Mouse (Mus musculus) cerebellum, adult 2 months (tissue): ENCODE measurements at regions not wholly inside any gene's neighbourhood (a gene's known extent, or its start where the extent isn't known, plus 50 kb on each side); places are given as distances from the start of the nearest gene placed in this dataset.

Source experiments
- DNase-seq, 2 experiments: peaks; one replicate each; pipeline ENCODE4 v3.0.0; 2021
- H3K27ac ChIP-seq: fragments of 200-500 bp; 2 replicates; pipeline ENCODE4 v1.5.1; 2012; ENCODE audit warnings: low read length, control low read depth, inconsistent platforms; ENCODE audit not compliant: insufficient read depth
- H3K27me3 ChIP-seq: fragments of 200-500 bp; 2 replicates; pipeline ENCODE4 v1.6.1; 2012; ENCODE audit warnings: inconsistent platforms, mild to moderate bottlenecking, low read length, moderate library complexity; ENCODE audit not compliant: control insufficient read depth, insufficient read depth
- H3K4me1 ChIP-seq: fragments of 200-500 bp; 2 replicates; pipeline ENCODE4 v1.6.1; 2011; ENCODE audit warnings: low read length; ENCODE audit not compliant: control insufficient read depth, insufficient read depth
- H3K4me3 ChIP-seq: fragments of 200-500 bp; replicated peaks from 2 replicates; pipeline ENCODE3; 2011; ENCODE audit warnings: mild to moderate bottlenecking, low read depth, low read length, control low read depth; ENCODE audit not compliant: insufficient read depth
- CTCF ChIP-seq: fragments of 200-500 bp; IDR thresholded peaks from 2 replicates; pipeline ENCODE4 v1.5.1; 2011; ENCODE audit warnings: low read depth, mild to moderate bottlenecking, control low read depth, low read length, moderate library complexity, borderline replicate concordance; ENCODE audit not compliant: insufficient read depth
- POLR2A ChIP-seq: fragments of 200-500 bp; IDR thresholded peaks from 2 replicates; pipeline ENCODE4 v1.6.1; 2011; ENCODE audit warnings: low read length, control low read depth, borderline replicate concordance; ENCODE audit not compliant: insufficient read depth
- WGBS: fragments of 180-500 bp; shearing (Covaris S2); methylation state at CpG from one replicate; pipeline ENCODE4 v1.1.7; 2018; 5-methylcytosine and 5-hydroxymethylcytosine counted together

- TF ChIP-seq CTCF (no peak), POLR2A (no peak)
- H3K4me3 ChIP-seq: no peak overlapping the region
- H3K27me3 ChIP-seq: peaks cover 27% of the 10 kb centered on the region; the same call in 1 of the 2 replicates
- no peaks in the 10 kb centered on the region for H3K4me1 ChIP-seq
- no peak for DNase-seq
- no peak overlapping the region for H3K27ac ChIP-seq
- 9% methylated on average over 28 of the region's 28 CpGs for WGBS
Observed at GRCm38 (mm10) chr6:51173620-51174442, 258.6 kb upstream of the Nfe2l3 start.

DNA sequence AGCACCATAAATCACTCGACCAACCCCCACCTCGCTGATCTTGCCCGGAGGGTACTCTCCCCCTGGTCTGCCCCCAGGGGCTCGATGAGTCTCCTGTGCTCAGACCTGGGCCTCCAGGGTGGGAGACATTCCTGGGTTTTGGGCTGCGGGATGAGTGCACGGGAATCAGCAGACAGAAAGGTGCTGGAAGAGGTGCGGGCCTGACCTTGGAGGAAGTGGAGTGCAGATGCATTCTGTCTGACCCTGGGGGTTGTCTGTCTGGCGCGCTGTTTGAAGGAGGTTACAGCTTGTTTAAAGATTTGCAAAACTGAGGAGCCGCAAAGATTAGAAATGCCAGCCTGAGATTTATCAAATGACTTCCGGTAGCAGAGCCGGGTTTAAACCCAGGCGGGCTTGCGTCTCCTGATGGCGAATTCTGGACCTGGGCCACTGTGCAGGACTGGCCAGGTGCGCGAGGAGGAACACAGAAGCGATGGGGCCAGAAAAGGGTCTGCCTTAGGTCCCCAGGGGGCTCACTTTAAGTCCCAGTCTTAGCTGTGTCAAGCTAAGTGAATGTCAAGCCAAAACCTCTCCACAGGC is 257.9 kb upstream of the Nfe2l3 start:
- no peaks in the 10 kb centered on the region for H3K4me1 ChIP-seq
- no peak overlapping the region for H3K4me3 ChIP-seq
- TF ChIP-seq POLR2A: no peak
- no peak for TF ChIP-seq CTCF
- DNase-seq: no peak
- H3K27ac ChIP-seq: no peak overlapping the region
- H3K27me3 ChIP-seq: peaks cover 27% of the 10 kb centered on the region; the same call in 1 of the 2 replicates
- 16% methylated on average over 18 of the region's 18 CpGs for WGBS

DNA sequence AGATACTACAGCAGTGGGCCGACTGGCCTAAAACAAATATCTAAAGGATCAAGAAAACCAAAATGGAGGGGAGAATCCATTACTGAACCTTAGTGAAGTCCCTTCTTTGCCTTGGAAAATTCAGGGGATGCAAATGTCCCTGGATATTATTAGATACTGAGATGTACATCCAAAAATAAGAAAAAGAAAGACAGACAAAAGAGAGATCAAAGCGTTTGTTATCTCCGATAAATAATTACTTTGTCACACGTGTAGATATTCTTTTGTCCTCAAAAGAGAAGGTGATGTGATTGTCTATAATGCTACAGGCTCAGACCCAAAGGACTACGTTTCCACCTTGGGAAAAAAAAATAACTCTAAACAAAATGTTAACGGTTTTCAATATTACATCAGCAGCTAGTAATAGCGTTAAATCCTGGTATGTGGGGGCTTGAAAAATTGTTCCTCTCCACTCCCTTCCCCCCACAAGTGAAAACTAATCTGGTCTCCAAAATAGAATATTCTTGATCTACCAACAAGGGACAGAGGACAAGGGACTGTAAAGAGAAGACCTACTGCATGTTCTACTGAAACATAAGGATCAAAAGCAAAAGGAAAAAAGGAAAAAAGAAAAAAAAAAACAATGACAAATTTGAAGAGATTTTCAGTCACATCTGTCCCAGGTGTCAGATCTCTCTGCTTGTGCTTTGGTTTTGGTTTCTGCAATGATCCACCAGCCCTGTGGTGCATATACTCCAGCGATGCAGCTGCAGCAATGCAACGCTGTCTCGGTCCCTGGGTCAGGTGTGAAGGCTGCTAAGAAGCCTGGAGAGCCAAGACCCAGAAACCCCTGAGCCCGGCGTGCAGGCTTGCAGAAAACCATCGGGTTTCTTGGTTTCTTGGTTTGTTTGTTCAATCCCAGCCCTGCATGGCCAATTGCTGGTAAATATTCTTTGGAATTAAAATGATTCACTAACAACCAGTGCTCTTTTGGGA is 256.6 kb upstream of the Nfe2l3 start:
- Histone ChIP-seq H3K4me3 (no peak overlapping the region), H3K4me1 (no peaks in the 10 kb centered on the region), H3K27ac (no peak overlapping the region), H3K27me3 (peaks cover 27% of the 10 kb centered on the region; the same call in 1 of the 2 replicates)
- no peak for TF ChIP-seq POLR2A
- no peak for TF ChIP-seq CTCF
- 15% methylated on average over 13 of the region's 13 CpGs for WGBS
- DNase-seq: no peak

GRCm38 (mm10) chr6:51176791-51177433 is 255.6 kb upstream of the Nfe2l3 start:
- Histone ChIP-seq H3K27ac (no peak overlapping the region), H3K4me1 (no peaks in the 10 kb centered on the region), H3K4me3 (no peak overlapping the region), H3K27me3 (peaks cover 24% of the 10 kb centered on the region; the same call in 1 of the 2 replicates)
- WGBS: 12% methylated on average over 6 of the region's 6 CpGs
- no peak for TF ChIP-seq CTCF
- no peak for TF ChIP-seq POLR2A
- no peak for DNase-seq

DNA sequence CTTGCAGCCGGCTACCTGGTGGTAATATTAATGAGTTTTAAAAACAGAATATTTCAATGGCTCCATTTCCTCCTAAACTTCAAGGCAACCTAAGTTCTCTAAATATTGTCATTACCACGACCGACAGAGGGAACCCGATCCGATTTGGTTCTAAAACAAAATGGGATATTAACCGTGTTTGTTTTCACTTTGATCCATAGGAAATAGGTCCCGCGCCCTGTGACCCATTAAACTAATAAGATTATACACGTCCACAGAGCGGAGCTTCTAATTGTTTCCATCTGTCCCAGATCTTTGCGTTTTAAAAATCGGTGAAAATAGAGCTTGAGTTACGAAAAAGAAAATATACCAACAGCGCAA is 254.8 kb upstream of the Nfe2l3 start:
- DNase-seq: no peak
- no peaks in the 10 kb centered on the region for H3K4me1 ChIP-seq
- no peak overlapping the region for H3K4me3 ChIP-seq
- TF ChIP-seq CTCF (no peak), POLR2A (no peak)
- no peak overlapping the region for H3K27ac ChIP-seq
- 4% methylated on average over 14 of the region's 14 CpGs for WGBS
- peaks cover 21% of the 10 kb centered on the region; the same call in 1 of the 2 replicates for H3K27me3 ChIP-seq

DNA sequence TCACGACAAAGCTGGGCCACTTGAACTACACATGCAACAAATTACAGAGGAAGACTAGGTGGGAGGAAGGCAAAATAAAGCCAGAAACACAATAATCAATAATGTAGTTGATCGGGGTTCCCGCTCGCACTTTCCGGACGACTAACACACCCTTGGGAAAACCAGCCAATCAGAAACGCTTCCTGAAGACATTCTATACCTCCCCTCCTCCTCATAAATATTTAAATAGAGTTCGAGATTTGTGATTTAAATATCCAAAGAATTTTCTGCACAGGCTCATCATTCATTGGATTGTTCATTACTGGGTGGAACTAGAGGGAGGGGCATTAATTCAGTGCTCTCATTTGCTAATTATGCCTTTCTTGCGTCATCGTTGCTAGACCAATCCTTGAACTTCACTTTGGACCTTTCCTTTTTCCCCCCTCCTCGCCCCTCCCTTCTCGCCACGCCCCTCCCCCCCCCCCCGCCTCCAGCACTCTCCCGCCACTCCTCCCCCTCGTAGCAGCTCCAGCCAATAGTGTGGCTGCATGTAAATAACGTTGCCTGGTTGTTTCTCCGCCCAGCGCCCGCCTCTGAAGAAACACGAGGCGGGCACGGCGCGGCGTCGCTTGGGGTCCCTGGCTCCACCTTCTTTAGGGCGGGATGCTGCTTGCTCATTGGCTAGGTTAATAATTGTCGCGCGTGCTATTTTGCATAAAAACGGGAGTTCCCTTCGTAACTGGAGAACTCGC is 254.2 kb upstream of the Nfe2l3 start:
- Histone ChIP-seq H3K4me1 (no peaks in the 10 kb centered on the region), H3K27me3 (peaks cover 19% of the 10 kb centered on the region; the same call in 1 of the 2 replicates), H3K4me3 (no peak overlapping the region), H3K27ac (no peak overlapping the region)
- DNase-seq: no peak
- 2% methylated on average over 32 of the region's 34 CpGs for WGBS
- TF ChIP-seq POLR2A (no peak), CTCF (no peak)

DNA sequence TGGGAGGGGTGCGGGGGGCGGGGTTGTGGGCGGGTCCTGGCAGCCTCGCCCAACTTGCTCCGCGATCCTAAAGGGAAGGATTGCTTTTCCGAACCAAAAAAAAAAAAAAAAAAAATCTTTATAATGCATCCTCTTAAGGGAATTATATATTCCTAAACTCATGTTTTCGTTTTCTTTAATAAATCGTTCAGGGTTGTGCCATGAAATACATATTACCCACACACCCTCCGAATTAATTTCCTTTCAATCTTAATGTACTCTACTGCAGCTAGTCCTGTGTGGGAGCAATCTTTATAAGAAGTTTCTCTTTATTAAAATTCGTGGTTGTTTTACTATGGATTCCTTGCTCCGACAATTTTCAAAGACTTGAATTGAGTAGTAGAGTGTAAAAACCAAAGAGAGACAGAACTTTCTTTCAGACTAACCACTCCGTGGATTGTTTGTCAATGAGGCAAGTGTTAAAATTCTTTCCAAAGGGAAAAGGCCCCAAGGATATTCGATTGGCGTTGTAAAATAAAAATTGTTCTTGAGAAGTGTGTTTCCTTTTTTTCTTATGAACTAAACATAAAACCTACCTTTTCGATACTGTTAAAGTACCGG is 253.6 kb upstream of the Nfe2l3 start:
- Histone ChIP-seq H3K27me3 (peaks cover 19% of the 10 kb centered on the region; the same call in 1 of the 2 replicates), H3K4me1 (no peaks in the 10 kb centered on the region), H3K4me3 (no peak overlapping the region), H3K27ac (no peak overlapping the region)
- DNase-seq: no peak
- no peak for TF ChIP-seq POLR2A
- 2% methylated on average over 17 of the region's 17 CpGs for WGBS
